Mouse (Mus musculus): ENCODE data around the gene Cyp2d11.
"Not testable (repeated sequence)": the region's sequence is repeated elsewhere in the genome, so short reads cannot be mapped to it uniquely, and the experiment has no call there.

The Cyp2d11 gene

GRCm38 (mm10) chr15:82393922-82394321 is at the start of gene Cyp2d11:
Gene Cyp2d11, minus strand, starts transcription at chr15:82394022.
- DNase-seq (ENCODE audit: low spot score), result not testable (repeated sequence)

GRCm38 (mm10) chr15:82437975-82438617 is 44.3 kb upstream of the Cyp2d11 start:
- no peak for DNase-seq (ENCODE audit: low spot score)

GRCm38 (mm10) chr15:82435606-82436005 is 41.8 kb upstream of the Cyp2d11 start:
- DNase-seq (ENCODE audit: low spot score), result no peak

GRCm38 (mm10) chr15:82435011-82435410 is 41.2 kb upstream of the Cyp2d11 start:
- no peak for DNase-seq (ENCODE audit: low spot score)

- DNase-seq (ENCODE audit: low spot score), result no peak
Observed at GRCm38 (mm10) chr15:82434541-82434940, 40.7 kb upstream of the Cyp2d11 start.

- no peak for DNase-seq (ENCODE audit: low spot score)
Observed at GRCm38 (mm10) chr15:82433621-82434020, 39.8 kb upstream of the Cyp2d11 start.

- DNase-seq (ENCODE audit: low spot score), result no peak
Observed at GRCm38 (mm10) chr15:82433137-82433536, 39.3 kb upstream of the Cyp2d11 start, which contains the start of gene Cyp2d9. Gene Cyp2d9, plus strand, starts transcription at chr15:82433437.

GRCm38 (mm10) chr15:82423471-82423870 is 29.6 kb upstream of the Cyp2d11 start:
- no peak for DNase-seq (ENCODE audit: low spot score)

- DNase-seq (ENCODE audit: low spot score), result no peak
Observed at GRCm38 (mm10) chr15:82422935-82423334, 29.1 kb upstream of the Cyp2d11 start.

GRCm38 (mm10) chr15:82418616-82419015 is 24.8 kb upstream of the Cyp2d11 start:
- no peak for DNase-seq (ENCODE audit: low spot score)

GRCm38 (mm10) chr15:82416797-82417789 is 23.3 kb upstream of the Cyp2d11 start:
- DNase-seq (ENCODE audit: low spot score), result peak; percentile 79

GRCm38 (mm10) chr15:82407536-82407935 is 13.7 kb upstream of the Cyp2d11 start:
- no peak for DNase-seq (ENCODE audit: low spot score)

GRCm38 (mm10) chr15:82406981-82407380 is 13.2 kb upstream of the Cyp2d11 start, which contains the start of gene Cyp2d10:
Gene Cyp2d10, minus strand, starts transcription at chr15:82407195.
- DNase-seq (ENCODE audit: low spot score), result no peak

GRCm38 (mm10) chr15:82404163-82404562 is 10.3 kb upstream of the Cyp2d11 start:
- DNase-seq (ENCODE audit: low spot score), result no peak

GRCm38 (mm10) chr15:82403606-82404005 is 9.8 kb upstream of the Cyp2d11 start:
- no peak for DNase-seq (ENCODE audit: low spot score)

- no peak for DNase-seq (ENCODE audit: low spot score)
Observed at GRCm38 (mm10) chr15:82402741-82403140, 8.9 kb upstream of the Cyp2d11 start.

- no peak for DNase-seq (ENCODE audit: low spot score)
Observed at GRCm38 (mm10) chr15:82402106-82402505, 8.3 kb upstream of the Cyp2d11 start.

- no peak for DNase-seq (ENCODE audit: low spot score)
Observed at GRCm38 (mm10) chr15:82401516-82401915, 7.7 kb upstream of the Cyp2d11 start.

- DNase-seq (ENCODE audit: low spot score), result not testable (repeated sequence)
Observed at GRCm38 (mm10) chr15:82395955-82396354, 2.1 kb upstream of the Cyp2d11 start.

- DNase-seq (ENCODE audit: low spot score), result not testable (repeated sequence)
Observed at GRCm38 (mm10) chr15:82389916-82390315, 3.9 kb downstream of the Cyp2d11 start.

- no peak for DNase-seq (ENCODE audit: low spot score)
Observed at GRCm38 (mm10) chr15:82385729-82386128, 8.1 kb downstream of the Cyp2d11 start.

- DNase-seq (ENCODE audit: low spot score), result no peak
Observed at GRCm38 (mm10) chr15:82382441-82382840, 11.4 kb downstream of the Cyp2d11 start.

GRCm38 (mm10) chr15:82380714-82381062 is 13.1 kb downstream of the Cyp2d11 start:
- no peak for DNase-seq (ENCODE audit: low spot score)
